Mouse (Mus musculus): Measurements from ENCODE around the gene Kiss1. TPM values are rescaled to one million over a fixed set of nuclear protein-coding genes. Genes with fewer than 3 reads are reported as not detected.

Kiss1 gene
- polyA plus RNA-seq, 1 experiment from 2014 or later: not detected

- no peaks in the 10 kb centered on the region for H3K4me1 ChIP-seq
- ATAC-seq (ENCODE audit: low FRiP score): no peak
- H3K27me3 ChIP-seq: no peaks in the 10 kb centered on the region
- 0 out of 2 replicates have a peak, but pooled peaks cover 4% of the 10 kb centered on the region for H3K9me3 ChIP-seq
- H3K4me3 ChIP-seq (replicated peaks): no peak overlapping the region
- H3K27ac ChIP-seq: no peak overlapping the region
- no peaks in the 10 kb centered on the region for H3K36me3 ChIP-seq (replicated peaks)
- H3K9ac ChIP-seq: no peak overlapping the region
- H3K4me2 ChIP-seq: no peak overlapping the region
- WGBS: 79% methylated on average over 11 of the region's 11 CpGs
These were observed 26.2 kb downstream of the Kiss1 start for GRCm38 (mm10) chr1:133347693-133348520.

- Histone ChIP-seq H3K4me2 (no peak within 1 kb of the TSS), H3K27ac (no peak within 1 kb of the TSS), H3K9me3 (no peaks in the 10 kb centered on the region), H3K4me3 (replicated peaks) (no peak within 1 kb of the TSS), H3K4me1 (peaks cover 6% of the 10 kb centered on the region), H3K9ac (no peak within 1 kb of the TSS), H3K27me3 (peaks cover 16% of the 10 kb centered on the region), H3K36me3 (replicated peaks) (no peaks in the 10 kb centered on the region)
- WGBS: 92% methylated on average over 1 of the region's 1 CpGs
- ATAC-seq (ENCODE audit: low FRiP score): no peak
These were observed 28.5 kb downstream of the Kiss1 start, which contains the start of gene Ren1 for GRCm38 (mm10) chr1:133350210-133350609. Gene Ren1, plus strand, starts transcription at chr1:133350510.

- Histone ChIP-seq H3K4me1 (peaks cover 6% of the 10 kb centered on the region), H3K4me2 (no peak overlapping the region), H3K36me3 (replicated peaks) (no peaks in the 10 kb centered on the region), H3K27ac (no peak overlapping the region), H3K4me3 (replicated peaks) (no peak overlapping the region), H3K27me3 (peaks cover 25% of the 10 kb centered on the region), H3K9me3 (no peaks in the 10 kb centered on the region), H3K9ac (no peak overlapping the region)
- ATAC-seq (ENCODE audit: low FRiP score): no peak
- 69% methylated on average over 9 of the region's 9 CpGs for WGBS
These were observed 30.1 kb downstream of the Kiss1 start for GRCm38 (mm10) chr1:133351762-133352161.

GRCm38 (mm10) chr1:133353371-133353809 lies 31.7 kb downstream of the Kiss1 start:
- Histone ChIP-seq H3K27ac (no peak overlapping the region), H3K4me3 (replicated peaks) (no peak overlapping the region), H3K4me2 (no peak overlapping the region), H3K9me3 (no peaks in the 10 kb centered on the region), H3K9ac (no peak overlapping the region), H3K4me1 (peaks cover 6% of the 10 kb centered on the region), H3K27me3 (peaks cover 37% of the 10 kb centered on the region), H3K36me3 (replicated peaks) (no peaks in the 10 kb centered on the region)
- ATAC-seq (ENCODE audit: low FRiP score): peak; percentile 72
- WGBS: 55% methylated on average over 12 of the region's 12 CpGs

DNA sequence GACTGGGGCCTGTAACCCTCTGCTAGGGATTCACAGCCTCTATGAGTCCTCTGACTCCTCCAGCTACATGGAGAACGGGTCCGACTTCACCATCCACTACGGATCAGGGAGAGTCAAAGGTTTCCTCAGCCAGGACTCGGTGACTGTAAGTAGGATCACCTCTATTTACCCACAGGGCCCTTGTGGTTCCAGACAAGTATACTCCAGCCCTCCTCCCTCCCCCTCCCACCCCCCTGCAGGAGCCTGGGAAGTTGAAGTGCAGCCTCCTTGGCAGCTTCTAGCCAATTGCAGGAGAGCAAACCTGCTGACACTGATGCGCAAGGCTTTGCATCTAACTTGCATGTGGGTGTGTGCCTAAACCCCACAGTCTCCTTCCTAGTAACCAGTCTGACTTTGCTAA lies 33.8 kb downstream of the Kiss1 start:
- Histone ChIP-seq H3K4me2 (no peak overlapping the region), H3K27ac (no peak overlapping the region), H3K27me3 (peaks cover 45% of the 10 kb centered on the region), H3K4me3 (replicated peaks) (no peak overlapping the region), H3K36me3 (replicated peaks) (no peaks in the 10 kb centered on the region), H3K9me3 (no peaks in the 10 kb centered on the region), H3K9ac (no peak overlapping the region), H3K4me1 (peaks cover 6% of the 10 kb centered on the region)
- no peak for ATAC-seq (ENCODE audit: low FRiP score)
- WGBS: 49% methylated on average over 5 of the region's 5 CpGs

DNA sequence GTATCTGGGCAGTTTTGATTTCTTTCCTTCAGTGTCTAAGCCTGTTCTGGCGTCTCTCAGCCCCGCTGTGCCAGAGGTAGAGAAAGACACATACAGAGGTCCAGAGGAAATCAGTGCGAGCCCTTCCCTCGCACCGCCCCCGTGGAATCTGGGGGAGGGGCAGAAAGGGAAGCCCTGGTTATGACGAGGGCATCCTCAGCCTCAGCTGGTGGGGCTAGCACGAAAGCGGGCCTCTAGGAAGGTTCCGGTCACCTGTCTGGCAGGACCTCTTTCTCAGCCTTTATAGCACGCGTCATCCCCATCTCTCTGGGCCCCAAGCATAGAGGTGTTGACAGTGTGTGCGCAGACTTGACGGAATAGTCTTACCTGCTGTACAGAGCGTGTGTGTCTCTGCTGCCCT lies 34.2 kb downstream of the Kiss1 start:
- peaks cover 45% of the 10 kb centered on the region for H3K27me3 ChIP-seq

GRCm38 (mm10) chr1:133356330-133356729 lies 34.7 kb downstream of the Kiss1 start:
- no peak for ATAC-seq (ENCODE audit: low FRiP score)
- peaks cover 48% of the 10 kb centered on the region for H3K27me3 ChIP-seq
- WGBS: 72% methylated on average over 8 of the region's 8 CpGs

More for the DNA sequence above, 34.2 kb downstream of the Kiss1 start:
- no peak overlapping the region for H3K4me3 ChIP-seq (replicated peaks)
- no peak for ATAC-seq (ENCODE audit: low FRiP score)
- H3K36me3 ChIP-seq (replicated peaks): no peaks in the 10 kb centered on the region
- H3K4me1 ChIP-seq: peaks cover 6% of the 10 kb centered on the region
- no peak overlapping the region for H3K27ac ChIP-seq
- H3K9ac ChIP-seq: no peak overlapping the region
- no peaks in the 10 kb centered on the region for H3K9me3 ChIP-seq
- 60% methylated on average over 15 of the region's 15 CpGs for WGBS
- H3K4me2 ChIP-seq: no peak overlapping the region

GRCm38 (mm10) chr1:133361006-133361405 lies 39.3 kb downstream of the Kiss1 start:
- peaks cover 73% of the 10 kb centered on the region for H3K27me3 ChIP-seq
- no peaks in the 10 kb centered on the region for H3K36me3 ChIP-seq (replicated peaks)
- no peak for ATAC-seq (ENCODE audit: low FRiP score)
- H3K4me3 ChIP-seq (replicated peaks): no peak overlapping the region
- peaks cover 17% of the 10 kb centered on the region for H3K4me1 ChIP-seq
- H3K9me3 ChIP-seq: no peaks in the 10 kb centered on the region
- no peak overlapping the region for H3K9ac ChIP-seq
- H3K4me2 ChIP-seq: no peak overlapping the region
- WGBS: 91% methylated on average over 6 of the region's 6 CpGs
- no peak overlapping the region for H3K27ac ChIP-seq

More at GRCm38 (mm10) chr1:133356330-133356729, 34.7 kb downstream of the Kiss1 start:
- no peak overlapping the region for H3K4me2 ChIP-seq
- H3K9ac ChIP-seq: no peak overlapping the region
- H3K9me3 ChIP-seq: no peaks in the 10 kb centered on the region
- peaks cover 6% of the 10 kb centered on the region for H3K4me1 ChIP-seq
- no peak overlapping the region for H3K27ac ChIP-seq
- no peaks in the 10 kb centered on the region for H3K36me3 ChIP-seq (replicated peaks)
- no peak overlapping the region for H3K4me3 ChIP-seq (replicated peaks)

DNA sequence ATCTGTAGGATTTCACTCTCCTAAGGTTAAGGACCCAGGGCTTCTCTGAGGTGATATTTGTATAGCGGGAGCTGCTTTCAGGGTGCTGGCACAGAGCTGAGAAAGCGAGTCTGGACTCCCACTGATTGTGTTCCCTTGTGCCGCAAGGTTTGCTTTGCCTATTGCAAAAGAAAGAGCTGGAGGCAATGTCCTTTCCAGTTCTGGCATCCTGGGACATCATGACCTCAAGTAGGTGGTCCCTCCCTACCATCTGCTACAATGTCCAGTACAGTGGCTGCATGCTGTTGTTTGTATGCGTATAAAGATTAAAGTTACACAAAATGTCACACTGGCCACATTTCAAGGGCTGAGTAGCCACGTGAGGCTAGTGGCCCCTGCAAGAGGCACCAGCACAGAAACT lies 40.4 kb downstream of the Kiss1 start:
- no peaks in the 10 kb centered on the region for H3K9me3 ChIP-seq
- no peaks in the 10 kb centered on the region for H3K36me3 ChIP-seq (replicated peaks)
- peaks cover 17% of the 10 kb centered on the region for H3K4me1 ChIP-seq
- no peak overlapping the region for H3K4me3 ChIP-seq (replicated peaks)
- no peak overlapping the region for H3K9ac ChIP-seq
- no peak overlapping the region for H3K27ac ChIP-seq
- ATAC-seq (ENCODE audit: low FRiP score): no peak
- peaks cover 77% of the 10 kb centered on the region for H3K27me3 ChIP-seq
- 91% methylated on average over 5 of the region's 5 CpGs for WGBS
- H3K4me2 ChIP-seq: no peak overlapping the region

DNA sequence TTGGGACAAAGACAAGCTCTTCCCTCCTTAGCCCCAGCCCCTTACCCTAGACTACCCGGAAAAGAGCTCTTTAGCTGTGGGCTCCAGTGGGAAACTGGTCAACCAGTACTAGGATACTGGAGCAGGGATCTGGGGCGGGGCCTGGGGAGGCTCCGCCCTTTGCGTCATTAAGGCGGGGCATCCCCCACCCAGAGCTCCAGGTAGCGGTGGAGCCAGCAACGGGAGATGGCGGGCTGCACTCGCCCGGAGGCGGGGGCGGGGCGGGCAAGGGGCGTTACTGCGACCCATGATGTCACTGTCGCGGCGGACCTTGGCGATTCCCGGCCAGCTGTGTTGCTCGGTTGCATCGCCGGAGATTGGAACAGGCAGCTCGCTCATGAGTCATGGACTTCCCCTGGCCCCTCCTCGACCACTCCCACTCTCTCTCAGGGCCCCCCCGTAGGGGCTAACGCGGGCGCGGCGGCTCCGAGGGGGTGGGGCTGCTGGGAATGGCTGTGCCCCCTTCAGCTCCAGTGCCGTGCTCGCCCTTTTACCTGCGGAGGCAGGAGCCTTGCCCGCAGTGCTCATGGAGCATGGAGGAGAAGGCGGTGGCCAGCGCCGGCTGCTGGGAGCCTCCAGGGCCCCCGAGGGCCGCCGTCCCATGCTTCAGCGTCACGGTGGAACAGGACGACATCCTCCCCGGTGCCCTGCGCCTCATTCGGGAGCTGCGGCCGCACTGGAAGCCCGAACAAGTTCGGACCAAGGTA lies 41.8 kb downstream of the Kiss1 start, which contains the start of gene Etnk2:
Gene Etnk2 (plus strand): TSS at position 297 of the 746 bp plus-strand sequence.
- H3K4me3 ChIP-seq (replicated peaks): peak within 1 kb of the TSS; percentile 66
- peaks cover 65% of the 10 kb centered on the region for H3K27me3 ChIP-seq
- peak within 1 kb of the TSS; percentile 64 for H3K9ac ChIP-seq
- no peak within 1 kb of the TSS for H3K27ac ChIP-seq
- WGBS: 1% methylated on average over 48 of the region's 52 CpGs
- ATAC-seq (ENCODE audit: low FRiP score): peak; percentile 84
- H3K4me2 ChIP-seq: peak within 1 kb of the TSS; percentile 97
- H3K36me3 ChIP-seq (replicated peaks): no peaks in the 10 kb centered on the region
- peaks cover 30% of the 10 kb centered on the region for H3K4me1 ChIP-seq
- no peaks in the 10 kb centered on the region for H3K9me3 ChIP-seq

DNA sequence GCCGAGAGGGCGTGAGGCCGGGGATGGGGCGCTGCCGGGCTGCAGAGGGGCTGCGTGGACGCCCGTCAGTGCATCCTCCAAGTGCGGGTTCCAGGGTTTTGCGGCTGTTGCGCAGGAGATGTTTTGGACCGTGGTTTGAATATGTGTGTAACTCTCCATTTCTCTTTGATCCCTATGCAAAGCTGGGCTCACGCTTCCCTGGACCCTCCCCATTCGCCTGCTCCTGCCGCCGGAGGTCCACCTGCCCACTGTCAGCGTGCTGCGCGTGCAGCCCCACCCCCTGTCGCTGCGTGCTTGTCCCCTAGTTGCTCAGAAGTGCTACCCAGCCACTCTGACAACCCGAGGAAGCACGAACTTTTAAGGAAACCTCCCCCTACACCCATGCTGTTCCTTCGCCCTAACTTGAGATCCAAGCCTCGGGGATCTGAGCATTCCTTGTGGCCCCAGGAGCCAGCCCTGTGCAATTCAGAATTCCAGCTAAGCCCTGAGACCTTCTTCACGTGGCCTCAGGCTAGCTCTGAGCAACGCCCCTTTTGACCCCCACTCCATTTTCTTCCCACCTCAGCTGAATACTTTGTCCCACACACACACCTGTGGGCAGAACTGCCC lies 42.5 kb downstream of the Kiss1 start:
- Histone ChIP-seq H3K4me1 (peaks cover 31% of the 10 kb centered on the region), H3K27me3 (peaks cover 61% of the 10 kb centered on the region), H3K4me2 (peak overlapping the region; percentile 97), H3K27ac (no peak overlapping the region), H3K9me3 (no peaks in the 10 kb centered on the region), H3K9ac (peak overlapping the region; percentile 64), H3K36me3 (replicated peaks) (no peaks in the 10 kb centered on the region), H3K4me3 (replicated peaks) (peak overlapping the region; percentile 66)
- ATAC-seq (ENCODE audit: low FRiP score): peak; percentile 40; the same call in 1 of the 2 replicates
- WGBS: under 1% methylated on average over 27 of the region's 27 CpGs

- H3K9ac ChIP-seq: no peak overlapping the region
- H3K4me3 ChIP-seq (replicated peaks): no peak overlapping the region
- 37% methylated on average over 2 of the region's 2 CpGs for WGBS
- no peak overlapping the region for H3K4me2 ChIP-seq
- no peaks in the 10 kb centered on the region for H3K9me3 ChIP-seq
- peaks cover 31% of the 10 kb centered on the region for H3K4me1 ChIP-seq
- no peak overlapping the region for H3K27ac ChIP-seq
- no peak for ATAC-seq (ENCODE audit: low FRiP score)
- H3K36me3 ChIP-seq (replicated peaks): no peaks in the 10 kb centered on the region
- H3K27me3 ChIP-seq: peaks cover 58% of the 10 kb centered on the region
These were observed 43.2 kb downstream of the Kiss1 start for GRCm38 (mm10) chr1:133364890-133365289.
